Mouse (Mus musculus) layer of hippocampus, adult 8-10 months (tissue): Measurements from ENCODE around the gene Epb41. TPM values are rescaled to one million over a fixed set of nuclear protein-coding genes. Genes with fewer than 3 reads are reported as not detected.
A peak's percentile ranks its signal among the peaks of the same experiment; 100 is the strongest.

Source experiments
- DNase-seq, 2 experiments: peaks; one replicate each; pipeline ENCODE4 v3.0.0; 2022; ENCODE audit warnings: low spot score in 2 of 2
- total RNA-seq, 4 experiments: library from RNA; stranded (reverse); gene quantifications; 2 replicates each; pipeline ENCODE4 v1.2.4; 2022

Epb41 gene
- total RNA-seq, 4 experiments from 2014 or later, result 23.0 to 27.9 (median 25.7) TPM

- no peak for DNase-seq
These were observed 63.5 kb downstream of the Epb41 start for GRCm38 (mm10) chr4:132011619-132012018.

GRCm38 (mm10) chr4:132010416-132010815, 64.7 kb downstream of the Epb41 start:
- DNase-seq, result no peak

- DNase-seq, result no peak
These were observed 66.9 kb downstream of the Epb41 start for GRCm38 (mm10) chr4:132008191-132008590.

- no peak for DNase-seq
These were observed 68.0 kb downstream of the Epb41 start for GRCm38 (mm10) chr4:132007123-132007522.

- no peak for DNase-seq
These were observed 76.5 kb downstream of the Epb41 start for GRCm38 (mm10) chr4:131998641-131999040.

- DNase-seq, result peak; percentile 9 to 16
These were observed 77.6 kb downstream of the Epb41 start for GRCm38 (mm10) chr4:131997476-131997875.

- no peak for DNase-seq
These were observed 78.1 kb downstream of the Epb41 start for GRCm38 (mm10) chr4:131996985-131997384.

GRCm38 (mm10) chr4:131993792-131994191, 81.3 kb downstream of the Epb41 start:
- DNase-seq, result no peak

GRCm38 (mm10) chr4:131982881-131983538, 92.1 kb downstream of the Epb41 start:
- no peak for DNase-seq

GRCm38 (mm10) chr4:131981755-131982154, 93.4 kb downstream of the Epb41 start:
- DNase-seq, result no peak

- DNase-seq, result peak; percentile 50 to 84
These were observed 97.9 kb downstream of the Epb41 start for GRCm38 (mm10) chr4:131977201-131977600.

GRCm38 (mm10) chr4:131970244-131970853, 104.8 kb downstream of the Epb41 start:
- DNase-seq, result peak; percentile 21 to 32

GRCm38 (mm10) chr4:131968873-131969272, 106.2 kb downstream of the Epb41 start:
- no peak for DNase-seq

- no peak for DNase-seq
These were observed 118.0 kb downstream of the Epb41 start for GRCm38 (mm10) chr4:131957161-131957560.

- no peak for DNase-seq
These were observed 124.5 kb downstream of the Epb41 start for GRCm38 (mm10) chr4:131950657-131951056.

GRCm38 (mm10) chr4:131949903-131950302, 125.2 kb downstream of the Epb41 start:
- no peak for DNase-seq

GRCm38 (mm10) chr4:131947848-131948247, 127.3 kb downstream of the Epb41 start:
- DNase-seq, result no peak

GRCm38 (mm10) chr4:131940846-131941245, 134.3 kb downstream of the Epb41 start:
- DNase-seq, result no peak

- no peak for DNase-seq
These were observed 135.7 kb downstream of the Epb41 start for GRCm38 (mm10) chr4:131939459-131939858.

GRCm38 (mm10) chr4:131929146-131929545, 146.0 kb downstream of the Epb41 start:
- no peak for DNase-seq

- DNase-seq, result no peak
These were observed 150.9 kb downstream of the Epb41 start for GRCm38 (mm10) chr4:131924096-131924810.

GRCm38 (mm10) chr4:131922404-131922803, 152.7 kb downstream of the Epb41 start:
- DNase-seq, result no peak
